Mouse (Mus musculus): Measurements from ENCODE around the gene Serinc5.

The Serinc5 gene

GRCm38 (mm10) chr13:92742886-92743285 lies 132.0 kb downstream of the Serinc5 start:
- no peak for DNase-seq (ENCODE audit: low read depth, low spot score)

GRCm38 (mm10) chr13:92743337-92743736 lies 132.4 kb downstream of the Serinc5 start:
- DNase-seq (ENCODE audit: low read depth, low spot score), result no peak

GRCm38 (mm10) chr13:92750976-92751518 lies 140.2 kb downstream of the Serinc5 start:
- peak; percentile 85 for DNase-seq (ENCODE audit: low read depth, low spot score)

GRCm38 (mm10) chr13:92751726-92752565 lies 141.1 kb downstream of the Serinc5 start:
- DNase-seq (ENCODE audit: low read depth, low spot score), result peak; percentile 85

GRCm38 (mm10) chr13:92753676-92754075 lies 142.8 kb downstream of the Serinc5 start:
- DNase-seq (ENCODE audit: low read depth, low spot score), result no peak

- no peak for DNase-seq (ENCODE audit: low read depth, low spot score)
Measured at GRCm38 (mm10) chr13:92755036-92755435, 144.1 kb downstream of the Serinc5 start.

- DNase-seq (ENCODE audit: low read depth, low spot score), result no peak
Measured at GRCm38 (mm10) chr13:92757972-92758585, 147.2 kb downstream of the Serinc5 start.

GRCm38 (mm10) chr13:92759096-92759495 lies 148.2 kb downstream of the Serinc5 start:
- DNase-seq (ENCODE audit: low read depth, low spot score), result no peak

GRCm38 (mm10) chr13:92760519-92760918 lies 149.6 kb downstream of the Serinc5 start:
- DNase-seq (ENCODE audit: low read depth, low spot score), result no peak
